Mouse (Mus musculus): Measurements from ENCODE around the gene Inpp5a. TPM values are rescaled to one million over a fixed set of nuclear protein-coding genes. Genes with fewer than 3 reads are reported as not detected.

Inpp5a gene
- polyA plus RNA-seq, 1 experiment from 2014 or later: 28.5 TPM

GRCm38 (mm10) chr7:139615767-139616766, 227.2 kb downstream of the Inpp5a start:
- WGBS: 55% methylated on average over 12 of the region's 12 CpGs
- peaks cover 4% of the 10 kb centered on the region; the same call in 1 of the 2 replicates for H3K27me3 ChIP-seq
- ATAC-seq (ENCODE audit: insufficient number of reproducible peaks, low FRiP score, low TSS enrichment, low read depth): no peak
- H3K4me1 ChIP-seq: no peaks in the 10 kb centered on the region; the same call in 1 of the 2 replicates
- no peaks in the 10 kb centered on the region for H3K36me3 ChIP-seq
- no peak overlapping the region for H3K4me3 ChIP-seq
- H3K9ac ChIP-seq: no peak overlapping the region
- no peak overlapping the region for H3K27ac ChIP-seq
- no peak overlapping the region for H3K4me2 ChIP-seq
- H3K9me3 ChIP-seq: no peaks in the 10 kb centered on the region

DNA sequence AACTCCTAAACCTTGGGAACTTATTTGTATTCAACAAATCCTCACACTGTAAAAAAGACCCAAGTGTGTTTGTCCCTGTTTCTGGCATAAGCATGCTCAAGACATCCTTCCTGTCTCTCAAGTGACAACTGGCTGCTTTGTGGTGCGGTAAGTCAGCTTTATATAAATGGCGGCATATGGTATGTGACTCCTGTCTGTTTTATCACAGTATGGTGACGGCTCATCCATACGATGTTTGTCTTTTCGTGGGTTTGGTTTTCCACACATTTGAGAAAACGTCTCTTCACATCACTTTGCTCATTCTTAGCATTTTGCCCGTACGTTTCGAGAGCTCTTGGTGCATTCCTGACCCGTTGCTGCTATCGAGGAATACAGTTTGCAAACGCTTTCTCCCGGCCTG, 233.7 kb downstream of the Inpp5a start:
- WGBS: 86% methylated on average over 13 of the region's 13 CpGs
- no peaks in the 10 kb centered on the region; the same call in 1 of the 2 replicates for H3K27me3 ChIP-seq
- H3K4me3 ChIP-seq: no peak overlapping the region
- no peaks in the 10 kb centered on the region for H3K4me1 ChIP-seq
- no peak overlapping the region for H3K9ac ChIP-seq
- no peaks in the 10 kb centered on the region for H3K36me3 ChIP-seq
- no peak for ATAC-seq (ENCODE audit: insufficient number of reproducible peaks, low FRiP score, low TSS enrichment, low read depth)
- no peak overlapping the region for H3K4me2 ChIP-seq
- H3K27ac ChIP-seq: no peak overlapping the region
- H3K9me3 ChIP-seq: no peaks in the 10 kb centered on the region

DNA sequence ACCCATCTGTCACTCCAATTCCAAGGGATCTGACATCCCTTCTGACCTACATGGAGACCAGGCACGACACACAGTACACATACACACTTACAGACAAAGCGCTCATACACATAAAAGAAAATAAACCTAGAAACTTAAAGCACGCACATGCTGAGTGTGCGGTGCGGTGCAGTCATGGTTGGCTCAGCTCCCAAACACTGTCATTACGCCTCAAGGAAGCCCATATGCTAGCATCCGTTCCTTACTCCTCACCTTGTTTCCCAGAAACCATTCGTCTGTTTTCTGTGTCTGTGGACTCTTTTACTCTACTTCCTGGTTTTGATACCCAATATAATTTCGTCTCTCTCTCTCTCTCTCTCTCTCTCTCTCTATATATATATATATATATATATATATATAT, 236.2 kb downstream of the Inpp5a start:
- Histone ChIP-seq H3K9ac (no peak overlapping the region), H3K36me3 (no peaks in the 10 kb centered on the region), H3K27ac (no peak overlapping the region), H3K4me2 (no peak overlapping the region), H3K9me3 (no peaks in the 10 kb centered on the region), H3K4me1 (no peaks in the 10 kb centered on the region), H3K4me3 (no peak overlapping the region), H3K27me3 (no peaks in the 10 kb centered on the region; the same call in 1 of the 2 replicates)
- no peak for ATAC-seq (ENCODE audit: insufficient number of reproducible peaks, low FRiP score, low TSS enrichment, low read depth)
- WGBS: 73% methylated on average over 9 of the region's 9 CpGs

Other genes with a start within 250 kb of the Inpp5a start
- gene Lrrc27, start 176.1 kb upstream of the Inpp5a start, polyA plus RNA-seq (2015; fragmentation: Nextera tagmentation; extraction: Ambion mirVana): 1.3 and 2.7 TPM in 2 replicates
- 0.23 and 0.27 TPM in 2 replicates for gene Stk32c, start 175.8 kb upstream of the Inpp5a start, polyA plus RNA-seq (2015; fragmentation: Nextera tagmentation; extraction: Ambion mirVana)
- gene Pwwp2b, start 140.6 kb upstream of the Inpp5a start, polyA plus RNA-seq (2015; fragmentation: Nextera tagmentation; extraction: Ambion mirVana): 15.0 and 15.9 TPM in 2 replicates
- gene Nkx6-2, start 193.7 kb downstream of the Inpp5a start, polyA plus RNA-seq (2015; fragmentation: Nextera tagmentation; extraction: Ambion mirVana): 0.12 TPM in 1 of 2 replicates, not detected in the other

All from limb, embryonic 15.5 days (tissue).